Mouse (Mus musculus): Measurements from ENCODE around the gene Prr15l.
A peak's percentile ranks its signal among the peaks of the same experiment; 100 is the strongest.

Prr15l gene

DNA sequence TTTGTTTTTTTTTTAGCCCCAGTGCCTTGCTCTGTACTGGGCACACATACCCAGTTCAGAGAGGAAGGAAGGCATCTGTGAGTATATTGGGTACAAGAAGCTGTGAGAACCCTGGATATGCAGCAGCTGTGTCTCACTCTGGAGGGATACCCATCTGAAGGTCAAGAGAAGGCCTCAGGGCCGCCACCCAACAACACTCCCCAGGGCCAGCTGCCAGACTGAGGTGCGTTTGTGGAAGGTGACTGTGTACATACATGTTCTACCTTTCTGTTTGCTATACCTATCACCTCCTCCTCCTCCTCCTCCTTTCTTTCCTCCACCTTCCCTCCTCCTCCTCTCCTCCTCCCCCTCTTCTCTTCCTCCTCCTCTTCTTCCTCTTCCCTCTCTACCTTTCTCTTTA is at the start of gene Prr15l:
Gene Prr15l (plus strand): TSS at position 17 of the 400 bp plus-strand sequence.
- DNase-seq, result no peak

DNA sequence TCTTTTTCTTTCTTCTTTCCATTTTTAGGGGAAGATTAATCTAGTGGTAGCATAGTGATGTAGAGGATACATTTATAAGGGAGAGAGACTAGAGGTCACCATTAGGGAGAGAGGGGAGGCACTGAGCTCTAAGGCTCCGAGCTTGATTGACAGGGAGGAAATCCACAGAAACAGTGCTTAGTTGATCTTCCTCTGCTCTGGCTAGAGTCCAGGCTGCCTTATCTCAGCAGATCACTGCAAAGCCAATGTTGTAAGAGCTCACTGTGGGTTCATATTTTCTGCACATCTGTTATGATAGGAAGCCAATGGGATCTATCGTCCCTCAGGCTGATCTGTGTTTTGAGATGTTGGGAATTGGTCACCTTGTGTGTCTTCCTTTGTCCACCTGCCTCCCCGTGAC is 49.2 kb upstream of the Prr15l start:
- DNase-seq, result no peak

DNA sequence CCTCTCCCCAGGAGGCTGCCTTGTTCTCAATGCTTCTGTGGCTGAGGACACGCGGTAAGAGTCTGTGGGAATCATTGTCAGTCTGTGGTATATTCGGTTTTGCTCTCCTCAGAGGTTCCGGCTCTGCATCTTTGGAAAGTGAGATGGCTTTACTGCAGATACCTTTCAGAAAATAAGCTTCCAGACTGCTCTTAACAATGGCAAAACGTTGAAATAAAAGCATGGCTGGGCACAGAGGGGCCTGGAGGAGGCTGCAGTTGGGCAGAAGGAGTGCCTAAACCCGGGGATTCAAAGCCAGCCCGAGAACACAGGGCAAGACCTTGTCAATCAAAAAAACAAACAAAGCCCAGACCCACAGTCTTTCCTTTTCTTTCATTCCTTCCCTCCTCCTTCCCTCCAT is 48.5 kb upstream of the Prr15l start:
- DNase-seq, result no peak

DNA sequence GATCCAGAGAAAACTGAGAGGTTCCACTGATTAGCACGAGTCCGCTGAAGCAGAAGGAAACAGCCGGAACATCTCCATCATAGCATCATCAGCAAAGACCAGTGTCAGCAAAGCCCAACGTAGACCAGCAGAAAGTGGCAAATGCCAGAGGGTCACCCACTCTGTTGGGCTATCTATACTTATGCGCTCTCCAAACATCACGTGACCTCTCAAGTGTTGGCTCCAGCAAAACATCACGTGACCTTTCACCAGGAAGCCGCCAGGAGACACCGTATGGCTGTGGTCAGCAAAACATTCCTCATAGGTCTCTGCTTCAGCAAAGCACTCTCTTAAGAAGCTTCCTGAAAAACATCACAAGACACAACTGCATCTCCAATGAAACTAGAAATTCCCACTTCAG is 47.6 kb upstream of the Prr15l start:
- DNase-seq, result no peak

DNA sequence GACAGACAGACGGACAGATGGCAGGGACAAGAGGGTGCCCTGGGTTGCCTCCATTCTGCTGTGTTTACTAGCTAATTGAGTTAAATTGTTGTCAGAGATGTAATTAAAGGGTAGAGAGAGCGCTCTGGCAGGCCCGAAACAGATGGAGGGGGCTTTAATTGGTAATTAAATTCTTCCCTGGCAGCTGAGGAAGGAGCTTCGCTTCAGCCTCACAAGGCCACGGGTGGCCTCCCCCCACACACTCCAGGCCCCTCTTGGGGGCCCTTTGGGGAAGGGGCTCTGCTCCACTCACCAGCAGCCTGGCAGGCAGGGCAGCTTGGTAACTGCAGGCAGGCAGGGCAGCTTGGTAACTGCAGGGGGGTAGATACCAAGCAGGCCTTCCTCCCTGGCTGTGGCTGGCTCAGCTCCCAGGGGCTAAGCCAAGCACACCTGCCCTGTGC is 42.0 kb upstream of the Prr15l start:
- DNase-seq, result no peak

DNA sequence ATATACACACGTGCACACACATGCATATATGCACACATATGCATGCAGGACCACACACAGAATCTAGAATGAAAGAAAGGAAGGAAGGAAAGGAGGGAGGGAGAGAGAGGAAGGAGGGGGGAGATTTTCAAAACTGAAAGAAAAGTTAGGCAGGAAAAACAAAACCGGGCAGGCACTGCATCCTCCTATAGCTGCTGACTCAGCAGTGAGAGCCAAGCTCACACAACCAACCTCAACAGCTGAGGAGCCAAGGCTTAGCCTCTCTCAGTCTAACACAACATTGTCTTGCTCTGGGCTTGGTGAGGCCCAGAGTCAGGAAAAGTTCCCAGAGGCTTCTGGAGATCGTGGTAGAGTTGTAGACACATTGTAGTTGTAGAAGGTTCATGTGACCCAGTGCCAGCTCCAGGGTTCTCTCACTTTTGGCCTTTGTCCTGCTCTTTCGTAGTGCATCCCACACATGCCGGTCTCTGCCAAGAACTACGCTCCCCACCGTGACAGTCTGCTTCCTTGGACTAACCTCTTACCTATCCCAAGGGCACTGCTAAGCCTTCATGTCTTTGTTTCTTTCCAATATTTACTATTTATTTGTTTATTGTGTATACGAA is 40.9 kb upstream of the Prr15l start:
- DNase-seq, result peak in 1 of 2 experiments; percentile 20

DNA sequence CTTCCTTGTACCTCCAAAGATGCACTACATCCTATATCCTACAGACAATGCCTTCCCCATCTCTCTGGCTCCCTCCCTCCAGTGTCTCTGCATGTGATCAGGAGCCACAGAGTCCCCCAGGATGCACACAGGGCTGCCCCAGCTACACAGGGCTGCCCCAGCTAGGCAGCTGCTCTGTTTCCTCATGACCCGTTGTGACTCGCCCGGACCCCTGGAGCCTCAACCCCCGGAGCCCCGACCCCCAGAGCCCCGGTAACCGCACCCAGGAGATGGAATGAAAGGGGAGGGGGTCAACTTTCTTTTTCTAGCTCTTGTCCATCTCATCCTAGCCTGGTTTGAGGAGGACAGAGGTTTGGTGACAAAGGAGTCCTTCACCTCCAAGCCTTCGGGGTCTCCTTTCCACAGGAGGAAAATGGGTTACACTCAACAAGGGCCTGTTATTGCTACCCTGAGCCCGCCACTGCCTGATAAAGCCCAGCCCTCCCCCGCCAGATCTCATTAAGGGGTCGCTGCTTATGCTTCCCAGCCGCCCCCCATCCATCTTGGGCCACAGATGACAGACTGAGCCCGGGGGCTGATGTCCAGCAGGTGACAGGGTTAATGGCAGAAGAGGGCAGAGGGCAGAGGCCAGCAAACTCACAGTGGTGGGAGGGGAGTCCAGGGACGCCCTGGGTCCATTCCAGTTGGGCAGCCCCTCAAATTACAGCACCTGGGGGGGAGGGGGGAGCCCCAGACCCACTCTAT is 35.9 kb upstream of the Prr15l start:
- no peak for DNase-seq

DNA sequence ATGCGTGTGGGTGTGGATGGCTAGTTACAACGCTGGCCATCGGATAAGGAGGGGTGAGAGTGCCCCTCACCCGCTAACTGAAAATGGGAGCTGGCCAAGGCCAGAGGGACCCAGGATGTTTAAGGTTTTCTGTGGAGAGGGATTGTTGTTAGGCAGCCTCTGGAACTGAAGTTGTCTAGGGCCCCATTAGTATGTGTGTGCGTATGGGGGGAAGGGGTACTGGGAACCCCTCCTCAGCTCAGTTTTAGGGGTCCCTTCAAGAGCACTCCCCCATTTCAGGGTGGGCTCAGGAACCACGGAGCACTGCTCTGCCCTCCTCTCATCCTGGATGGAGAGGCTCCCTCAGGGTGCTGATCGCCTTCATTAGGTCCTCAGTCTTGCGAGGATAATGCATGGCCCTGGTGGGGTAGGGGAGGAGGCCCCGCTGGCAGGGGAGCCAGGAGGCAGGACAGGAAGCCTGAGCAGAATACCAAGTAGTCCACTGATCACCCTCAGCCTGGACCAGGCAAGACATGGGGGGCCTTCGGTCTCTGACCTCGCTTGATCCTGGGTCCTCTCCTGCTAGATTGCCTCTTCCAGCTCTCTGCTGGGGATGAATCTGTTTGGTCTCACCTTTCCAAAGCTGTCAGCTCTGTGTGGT is 34.6 kb upstream of the Prr15l start:
- no peak for DNase-seq

DNA sequence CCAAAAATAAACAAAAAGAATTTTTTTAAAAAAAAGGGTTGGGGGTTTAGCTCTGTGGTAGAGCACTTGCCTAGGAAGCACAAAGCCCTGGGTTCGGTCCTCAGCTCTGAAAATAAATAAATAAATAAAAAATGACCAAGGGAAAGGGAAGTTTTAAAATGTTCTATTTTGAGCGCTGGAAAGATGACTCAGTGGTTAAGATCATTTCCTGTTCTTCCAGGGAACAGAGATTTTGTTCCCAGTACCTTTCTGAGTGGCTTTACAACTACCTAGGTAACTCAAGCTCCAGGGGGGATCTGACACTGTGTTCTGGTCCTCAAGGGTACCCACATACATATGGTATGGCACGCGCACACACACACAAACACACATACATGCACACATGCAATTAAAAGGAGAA is 32.0 kb upstream of the Prr15l start:
- no peak for DNase-seq

DNA sequence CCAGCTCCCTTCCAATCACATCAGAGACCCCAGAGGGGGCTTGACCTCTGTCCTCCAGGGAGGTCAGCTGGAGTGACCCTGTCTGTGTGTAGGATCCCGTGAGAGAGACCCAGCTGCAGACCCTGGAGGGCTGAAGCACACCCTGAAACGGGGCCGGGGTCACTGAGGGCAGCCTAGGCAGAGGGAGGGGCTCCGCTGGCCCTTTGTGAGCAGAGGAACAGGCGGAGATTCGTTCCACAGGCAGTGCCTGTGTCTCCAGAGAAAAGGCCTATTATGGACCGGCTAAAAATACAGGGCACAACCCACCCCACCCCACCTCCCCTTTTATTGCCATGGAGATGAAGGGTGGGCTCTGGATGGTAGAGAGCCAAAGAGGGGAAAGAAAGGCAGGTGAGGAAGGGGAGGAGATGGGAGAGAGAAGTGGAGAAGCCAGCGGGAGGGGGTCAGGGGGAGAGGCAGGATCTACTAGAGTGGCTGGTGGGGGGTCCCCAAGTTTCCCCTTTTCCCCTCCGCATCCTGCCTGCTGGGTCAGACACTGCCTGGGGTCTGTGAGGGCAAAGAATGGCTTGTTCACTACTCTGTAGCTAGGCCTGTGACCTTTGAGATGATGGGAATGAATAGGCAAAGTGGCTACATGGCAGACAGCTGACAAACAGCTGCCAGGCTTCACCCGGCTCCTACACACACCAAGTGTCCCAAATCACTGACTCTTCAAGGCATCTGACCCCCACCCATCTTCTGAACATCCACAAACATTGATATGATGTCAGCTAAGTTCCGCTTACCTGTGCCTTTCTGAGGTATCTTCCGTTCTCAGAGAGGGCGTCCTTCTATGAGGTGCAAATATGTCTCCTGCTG is 28.2 kb upstream of the Prr15l start:
- DNase-seq, result no peak

DNA sequence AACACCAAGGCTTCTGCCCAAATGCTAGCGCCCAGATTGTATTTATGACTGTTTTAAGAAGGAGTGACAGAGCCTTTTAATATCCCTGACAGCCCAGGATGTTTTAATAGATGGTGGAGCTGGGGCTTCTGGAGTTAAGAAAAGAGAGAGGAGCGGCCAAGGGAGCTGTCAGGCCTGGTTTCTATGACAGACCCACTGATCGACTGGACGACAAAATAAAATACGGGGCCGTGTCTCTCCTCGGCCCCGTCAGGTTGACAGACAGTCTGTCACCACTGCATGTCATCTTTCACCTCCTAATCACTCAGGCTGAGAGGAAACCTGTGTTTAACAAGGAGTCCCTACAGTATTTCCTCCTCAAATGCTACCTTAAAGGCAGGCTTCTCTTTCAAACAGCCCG is 26.6 kb upstream of the Prr15l start:
- no peak for DNase-seq

DNA sequence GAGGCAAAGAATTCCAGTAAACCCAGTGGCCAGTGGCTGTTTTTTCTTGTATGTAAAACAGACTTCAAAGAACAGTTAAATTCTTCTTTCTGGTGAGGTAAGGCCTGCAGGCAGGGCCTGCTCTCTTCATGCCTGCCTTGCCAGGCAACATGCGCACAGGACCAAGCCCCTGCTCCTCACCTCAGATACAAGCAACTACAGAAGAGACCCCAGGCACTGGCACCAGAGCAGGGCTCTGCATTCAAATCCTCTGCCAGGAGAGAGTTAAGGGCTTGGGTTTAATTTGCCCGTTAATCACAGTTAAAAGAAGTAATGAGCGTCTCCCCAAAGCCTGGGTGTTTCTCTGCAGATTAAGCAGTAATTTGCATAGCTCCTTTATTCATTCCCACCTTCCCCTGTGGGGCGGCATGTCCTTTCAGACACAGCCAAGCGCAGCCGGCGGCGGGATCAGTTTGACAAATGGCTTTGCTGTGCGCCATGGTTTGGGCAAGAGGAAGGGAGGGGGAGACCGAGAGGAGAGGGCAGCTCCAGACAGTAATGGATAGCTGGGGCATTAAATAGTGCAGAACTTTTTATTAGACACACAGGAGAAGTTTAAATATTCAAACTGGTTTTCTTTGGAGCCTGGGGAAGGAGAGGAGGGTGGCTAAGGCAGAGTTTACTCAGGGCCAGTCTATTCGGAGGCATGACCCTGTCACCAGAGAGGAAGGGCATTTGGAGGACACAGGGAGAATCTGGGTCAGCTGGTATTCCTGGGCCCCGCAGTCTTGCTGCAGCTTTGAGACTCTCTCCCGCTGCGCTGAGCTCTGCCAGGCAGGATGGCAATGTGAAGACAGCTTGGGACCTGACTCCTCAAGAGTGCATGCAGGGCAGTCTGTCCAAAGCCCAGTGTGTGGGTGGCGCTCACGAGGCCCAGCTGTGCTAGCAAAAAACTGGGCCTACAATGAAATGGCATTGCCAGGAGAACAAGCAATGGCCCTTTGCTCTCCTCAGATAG is 25.0 kb upstream of the Prr15l start:
- peak; percentile 28 to 47 for DNase-seq

DNA sequence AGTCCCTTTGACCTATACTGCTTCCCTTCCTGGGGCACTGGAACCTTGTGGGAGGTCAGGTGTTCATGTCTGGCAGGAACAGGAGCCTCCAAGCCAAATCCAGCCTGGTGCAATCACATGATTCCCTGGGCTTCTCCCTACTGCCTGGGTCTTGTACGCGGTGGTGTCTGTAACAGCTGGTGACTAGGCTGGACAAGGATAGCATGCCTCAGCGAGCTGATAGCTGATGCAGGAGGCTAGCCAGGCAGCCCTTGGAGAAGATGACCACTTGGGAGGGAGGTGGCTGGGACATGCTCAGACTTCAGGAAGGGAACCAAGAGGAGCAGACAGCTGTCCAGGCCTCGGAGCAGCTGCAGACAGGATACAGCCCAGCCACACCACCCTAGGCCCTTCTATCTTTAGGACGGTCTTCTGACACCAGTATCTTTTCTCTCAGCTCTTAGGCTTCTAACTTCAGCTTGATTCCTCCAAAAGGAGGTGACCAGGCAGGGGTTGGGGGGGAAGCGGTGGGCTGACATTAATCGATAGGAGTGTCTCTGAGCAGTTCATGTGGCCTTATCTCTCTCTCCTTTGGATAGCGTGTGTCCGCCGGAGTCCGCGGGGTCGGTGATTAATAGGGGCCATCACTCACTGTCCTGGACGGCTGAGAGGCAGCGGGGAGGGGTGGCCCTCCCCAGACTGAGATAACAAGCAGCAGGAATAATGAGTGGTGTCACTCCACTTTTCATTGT is 21.3 kb upstream of the Prr15l start:
- peak; percentile 47 to 64 for DNase-seq

DNA sequence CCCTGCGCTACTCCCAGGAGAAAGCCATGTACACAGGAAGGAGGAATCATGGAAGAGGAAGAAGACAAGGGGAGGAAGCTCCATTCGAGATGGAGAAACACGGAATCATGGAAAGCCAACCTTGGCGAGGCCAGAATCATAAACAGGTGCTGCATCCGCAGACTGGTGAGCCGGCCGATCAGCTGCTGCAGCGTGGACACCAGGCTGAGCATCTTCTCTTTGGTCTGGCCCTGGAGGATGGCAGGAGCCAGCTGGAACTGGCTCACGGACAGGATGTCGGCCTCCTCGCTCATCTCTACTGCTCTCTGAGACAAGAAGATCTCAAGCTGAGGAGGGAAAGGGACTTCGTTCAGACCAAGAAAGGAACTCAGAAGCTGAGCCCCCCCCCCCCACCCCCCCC is 19.3 kb upstream of the Prr15l start:
- no peak for DNase-seq

DNA sequence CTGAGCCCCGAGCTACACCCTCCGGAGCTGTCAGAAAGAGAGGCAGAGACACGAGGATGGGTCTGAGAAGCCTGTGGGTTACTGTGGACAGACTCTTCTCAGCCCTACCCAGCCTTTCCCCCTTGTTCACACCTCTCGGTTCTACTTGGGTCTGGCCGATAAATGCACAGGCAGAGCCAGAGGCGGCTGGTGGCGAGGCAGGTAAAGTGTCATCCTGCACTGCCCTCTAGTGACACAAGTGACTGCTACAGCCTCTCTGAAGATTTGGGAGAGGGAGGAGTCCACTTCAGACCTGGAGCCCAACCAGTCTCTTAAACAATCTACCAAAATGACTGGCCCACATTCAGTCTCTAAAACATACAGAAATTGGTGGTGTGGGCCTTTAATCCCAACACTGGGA is 17.9 kb upstream of the Prr15l start:
- peak; percentile 80 to 88 for DNase-seq

DNA sequence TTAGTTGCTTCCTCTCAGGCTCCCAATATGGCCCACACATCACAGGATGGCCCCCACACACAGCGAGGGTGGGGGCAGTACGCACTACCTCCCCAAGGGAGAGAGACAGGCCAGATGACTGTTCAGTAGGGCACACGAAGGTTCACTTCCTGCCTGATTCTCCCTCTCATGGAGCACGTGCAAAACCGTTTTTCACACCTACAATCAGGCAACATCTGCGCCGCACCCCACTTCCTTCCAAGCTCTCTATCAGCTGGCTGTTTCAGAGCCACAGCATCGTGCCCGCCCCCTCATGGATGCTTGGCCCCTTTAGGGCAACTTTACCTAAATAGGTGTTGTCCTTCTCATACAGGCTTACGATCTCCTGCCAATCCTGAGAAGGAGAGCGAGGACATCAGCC is 15.2 kb upstream of the Prr15l start:
- DNase-seq, result no peak

DNA sequence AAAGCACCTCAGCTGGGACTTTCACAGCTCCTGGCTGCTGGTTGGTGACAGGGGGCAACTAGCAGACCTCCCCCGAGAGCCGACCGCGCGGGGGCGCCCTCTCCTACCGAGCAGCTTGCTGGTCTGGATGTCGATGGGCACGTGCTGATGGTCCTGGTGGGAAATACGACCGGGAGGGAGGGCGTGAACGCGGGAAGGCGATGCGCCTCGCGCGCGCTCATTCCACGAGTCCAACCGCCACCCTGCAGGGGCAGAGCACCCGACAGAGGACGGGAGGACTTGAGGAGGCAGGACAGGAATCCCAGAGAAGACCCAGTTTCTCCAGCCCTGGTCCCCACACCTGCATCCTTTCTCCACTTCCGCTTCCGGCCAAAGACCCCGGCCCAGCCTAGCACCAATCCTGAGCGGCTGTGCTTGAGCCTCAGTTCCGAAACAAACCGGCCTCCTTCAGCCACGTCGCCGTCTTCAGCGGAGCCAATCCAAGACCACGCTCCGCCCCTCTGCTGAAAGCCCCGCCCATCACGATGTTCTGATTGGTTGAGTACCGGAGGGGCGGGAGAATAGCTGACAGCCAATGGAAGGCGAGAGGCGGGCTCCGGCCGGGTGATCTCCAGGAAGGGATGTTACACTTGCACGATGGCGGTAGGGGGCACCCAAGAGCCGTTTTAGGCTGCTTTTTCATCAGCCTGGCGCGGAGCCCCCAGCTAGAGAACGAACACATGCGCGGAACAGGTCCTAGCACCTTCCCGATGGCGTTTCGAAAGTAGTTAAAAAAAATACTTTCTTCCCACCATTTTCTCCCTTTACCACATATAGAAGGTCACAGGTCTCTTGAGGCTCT is 11.6 kb upstream of the Prr15l start, which contains the start of gene Cdk5rap3:
Gene Cdk5rap3 (minus strand): TSS at position 453 of the 841 bp plus-strand sequence.
- peak; percentile 99 for DNase-seq

DNA sequence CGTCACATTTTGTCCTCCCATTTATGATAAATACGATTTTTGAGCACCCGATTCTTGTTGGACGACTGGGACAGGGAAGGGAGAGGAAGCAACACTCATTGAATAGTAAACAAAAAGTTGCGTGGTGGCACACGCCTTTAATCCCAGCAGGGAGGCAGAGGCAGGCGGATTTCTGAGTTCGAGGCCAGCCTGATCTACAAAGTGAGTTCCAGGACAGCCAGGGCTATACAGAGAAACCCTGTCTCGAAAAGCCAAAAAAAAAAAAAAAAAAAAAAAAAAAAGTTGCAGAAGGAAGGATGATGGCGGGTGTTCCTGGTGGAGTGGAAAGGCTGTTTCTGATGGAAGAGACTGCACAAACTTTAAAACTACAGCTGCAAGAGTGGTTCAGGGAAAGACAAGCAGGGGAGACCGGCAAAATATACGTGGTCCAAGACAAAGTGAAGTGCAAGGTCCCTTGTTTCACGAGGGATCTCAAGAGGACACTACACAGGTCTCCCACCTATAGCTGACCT is 11.0 kb upstream of the Prr15l start:
- DNase-seq, result no peak

DNA sequence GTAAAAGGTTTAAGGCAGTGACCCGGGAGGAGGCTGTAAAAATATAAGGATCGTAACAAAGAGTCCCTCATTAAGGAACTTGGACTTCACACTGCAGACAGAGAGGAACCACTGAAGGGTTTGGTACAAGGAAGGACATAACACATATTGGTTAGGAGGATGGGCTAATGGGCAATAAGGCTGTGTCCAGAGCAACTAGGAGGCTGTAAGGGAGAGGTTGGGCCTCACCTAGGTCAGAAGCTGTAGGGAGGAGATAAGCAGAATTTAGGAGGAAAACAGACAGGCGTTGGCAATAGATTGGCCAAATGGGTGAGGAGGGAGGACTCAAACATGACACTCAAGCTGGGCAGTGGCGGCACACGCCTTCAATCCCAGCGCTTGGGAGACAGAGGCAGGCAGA is 10.5 kb upstream of the Prr15l start:
- DNase-seq, result no peak

DNA sequence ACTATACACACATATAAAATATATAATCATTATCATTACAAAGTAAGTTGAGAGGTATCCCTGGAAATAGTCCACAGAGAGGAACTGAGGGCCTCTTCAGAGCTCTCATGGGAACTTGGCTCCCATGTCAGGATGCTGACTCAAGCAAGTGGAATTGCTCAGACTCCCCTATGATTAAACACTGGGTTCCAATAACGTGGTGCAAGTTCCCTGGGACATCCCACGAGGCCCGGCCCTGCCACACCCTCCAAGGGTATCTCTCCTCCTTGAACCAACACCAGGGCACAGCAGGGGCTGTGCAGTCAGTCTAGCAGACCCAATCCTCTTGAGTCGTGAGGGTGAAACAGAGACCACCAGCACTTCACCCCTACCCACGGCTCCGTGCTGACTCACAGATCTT is 8.9 kb upstream of the Prr15l start:
- no peak for DNase-seq
